Mouse (Mus musculus) limb, embryonic 13.5 days (tissue): ENCODE data around the gene Ywhaq. TPM values are rescaled to one million over a fixed set of nuclear protein-coding genes. Genes with fewer than 3 reads are reported as not detected.
A peak's percentile ranks its signal among the peaks of the same experiment; 100 is the strongest.

Experiments used
- ATAC-seq: fragments of 200-750 bp; cut with Nextera tagmentation; 2 replicates; pipeline ENCODE4 v1.8.0; 2017; ENCODE audit warnings: low read depth, moderate number of reproducible peaks, moderate TSS enrichment; ENCODE audit not compliant: low FRiP score
- H3K27ac ChIP-seq: fragments of 300-500 bp; sonication (generic); 2 replicates; pipeline ENCODE4 v1.5.1; 2015; ENCODE audit warnings: inconsistent platforms, mild to moderate bottlenecking, moderate library complexity
- H3K27me3 ChIP-seq: fragments of 300-500 bp; sonication (generic); 2 replicates; pipeline ENCODE4 v1.6.1; 2015; ENCODE audit warnings: mild to moderate bottlenecking, inconsistent platforms
- H3K36me3 ChIP-seq: fragments of 300-500 bp; sonication (generic); 2 replicates; pipeline ENCODE4 v1.6.1; 2015; ENCODE audit warnings: inconsistent platforms, mild to moderate bottlenecking, moderate library complexity
- H3K4me1 ChIP-seq: fragments of 300-500 bp; sonication (generic); 2 replicates; pipeline ENCODE4 v1.6.1; 2015; ENCODE audit warnings: inconsistent platforms
- H3K4me2 ChIP-seq: fragments of 300-500 bp; sonication (generic); replicated peaks from 2 replicates; pipeline ENCODE4 v1.6.1; 2015; ENCODE audit warnings: inconsistent platforms, mild to moderate bottlenecking, moderate library complexity
- H3K4me3 ChIP-seq: fragments of 300-500 bp; sonication (generic); 2 replicates; pipeline ENCODE4 v1.5.1; 2015; ENCODE audit warnings: moderate library complexity, mild to moderate bottlenecking, inconsistent platforms
- H3K9ac ChIP-seq: fragments of 300-500 bp; sonication (generic); 2 replicates; pipeline ENCODE4 v1.6.1; 2015; ENCODE audit warnings: mild to moderate bottlenecking, inconsistent platforms
- H3K9me3 ChIP-seq: fragments of 300-500 bp; sonication (generic); 2 replicates; pipeline ENCODE4 v1.6.1; 2016; ENCODE audit warnings: inconsistent platforms
- WGBS: fragments of 180-500 bp; shearing (Covaris S2); methylation state at CpG from one replicate; pipeline ENCODE4 v1.1.7; 2015; 5-methylcytosine and 5-hydroxymethylcytosine counted together
- polyA plus RNA-seq: library from polyadenylated mRNA; unstranded; fragments of >200 nt; fragmentation: Nextera tagmentation; extraction: Ambion mirVana; gene quantifications from 2 replicates; pipeline ENCODE4 v1.2.1, GENCODE M21; 2015

Ywhaq gene
- polyA plus RNA-seq, 1 experiment from 2014 or later: 725 TPM

GRCm38 (mm10) chr12:21431950-21432349 lies 14.5 kb upstream of the Ywhaq start:
- Histone ChIP-seq H3K9ac (no peak overlapping the region), H3K27me3 (no peaks in the 10 kb centered on the region), H3K4me2 (no peak overlapping the region), H3K27ac (no peak overlapping the region), H3K4me3 (no peak overlapping the region), H3K9me3 (no peaks in the 10 kb centered on the region; the same call in 1 of the 2 replicates), H3K4me1 (no peaks in the 10 kb centered on the region), H3K36me3 (no peaks in the 10 kb centered on the region)
- WGBS: 64% methylated on average over 8 of the region's 8 CpGs
- ATAC-seq: no peak

- Histone ChIP-seq H3K27ac (no peak overlapping the region), H3K4me3 (no peak overlapping the region), H3K9ac (no peak overlapping the region), H3K4me1 (peaks cover 2% of the 10 kb centered on the region; the same call in 1 of the 2 replicates), H3K36me3 (no peaks in the 10 kb centered on the region), H3K4me2 (no peak overlapping the region), H3K9me3 (no peaks in the 10 kb centered on the region; the same call in 1 of the 2 replicates), H3K27me3 (no peaks in the 10 kb centered on the region)
- WGBS: 67% methylated on average over 2 of the region's 2 CpGs
- ATAC-seq: no peak
Measured at GRCm38 (mm10) chr12:21431039-21431438, 13.6 kb upstream of the Ywhaq start.

- Histone ChIP-seq H3K9me3 (no peaks in the 10 kb centered on the region; the same call in 1 of the 2 replicates), H3K4me3 (no peak overlapping the region), H3K9ac (no peak overlapping the region), H3K4me1 (peaks cover 5% of the 10 kb centered on the region; the same call in 1 of the 2 replicates), H3K36me3 (no peaks in the 10 kb centered on the region), H3K27me3 (no peaks in the 10 kb centered on the region), H3K27ac (no peak overlapping the region), H3K4me2 (no peak overlapping the region)
- 49% methylated on average over 4 of the region's 4 CpGs for WGBS
- ATAC-seq: no peak
Measured at GRCm38 (mm10) chr12:21430140-21430539, 12.7 kb upstream of the Ywhaq start.

- no peaks in the 10 kb centered on the region for H3K36me3 ChIP-seq
- no peak overlapping the region for H3K27ac ChIP-seq
- H3K4me1 ChIP-seq: peaks cover 5% of the 10 kb centered on the region; the same call in 1 of the 2 replicates
- no peak for ATAC-seq
- no peak overlapping the region for H3K4me2 ChIP-seq
- no peaks in the 10 kb centered on the region for H3K9me3 ChIP-seq
- no peaks in the 10 kb centered on the region for H3K27me3 ChIP-seq
- no peak overlapping the region for H3K4me3 ChIP-seq
- no peak overlapping the region for H3K9ac ChIP-seq
- WGBS: 88% methylated on average over 1 of the region's 1 CpGs
Measured at GRCm38 (mm10) chr12:21429021-21429420, 11.6 kb upstream of the Ywhaq start.

GRCm38 (mm10) chr12:21426065-21426940 lies 8.9 kb upstream of the Ywhaq start:
- H3K9me3 ChIP-seq: no peaks in the 10 kb centered on the region
- no peaks in the 10 kb centered on the region for H3K27me3 ChIP-seq
- H3K27ac ChIP-seq: no peak overlapping the region
- peaks cover 5% of the 10 kb centered on the region; the same call in 1 of the 2 replicates for H3K4me1 ChIP-seq
- peak overlapping the region; percentile 22 for H3K4me3 ChIP-seq
- no peaks in the 10 kb centered on the region for H3K36me3 ChIP-seq
- H3K4me2 ChIP-seq: peak overlapping the region; percentile 50
- 0 out of 2 replicates have a peak overlapping the region, but pooled peaks have one; percentile 21 for H3K9ac ChIP-seq
- peak; percentile 44; the same call in 1 of the 2 replicates for ATAC-seq
- WGBS: 29% methylated on average over 16 of the region's 16 CpGs

- H3K27me3 ChIP-seq: no peaks in the 10 kb centered on the region
- H3K27ac ChIP-seq: no peak overlapping the region
- H3K9me3 ChIP-seq: no peaks in the 10 kb centered on the region
- peaks cover 5% of the 10 kb centered on the region; the same call in 1 of the 2 replicates for H3K4me1 ChIP-seq
- WGBS: 78% methylated on average over 7 of the region's 7 CpGs
- ATAC-seq: no peak
- H3K4me3 ChIP-seq: no peak overlapping the region
- H3K36me3 ChIP-seq: no peaks in the 10 kb centered on the region
- H3K4me2 ChIP-seq: no peak overlapping the region
- no peak overlapping the region for H3K9ac ChIP-seq
Measured at GRCm38 (mm10) chr12:21424683-21425082, 7.2 kb upstream of the Ywhaq start.

- Histone ChIP-seq H3K27ac (peak overlapping the region; percentile 79), H3K9ac (peak overlapping the region; percentile 68), H3K4me2 (peak overlapping the region; percentile 67), H3K27me3 (no peaks in the 10 kb centered on the region), H3K36me3 (peaks cover 22% of the 10 kb centered on the region), H3K4me3 (peak overlapping the region; percentile 89), H3K9me3 (peaks cover 4% of the 10 kb centered on the region; the same call in 1 of the 2 replicates), H3K4me1 (peaks cover 18% of the 10 kb centered on the region)
- 38% methylated on average over 10 of the region's 11 CpGs for WGBS
- ATAC-seq: no peak
Measured at GRCm38 (mm10) chr12:21418621-21419131, 1.2 kb upstream of the Ywhaq start.

GRCm38 (mm10) chr12:21418083-21418482 lies 646 bp upstream of the Ywhaq start:
- Histone ChIP-seq H3K27ac (peak overlapping the region; percentile 79), H3K4me1 (peaks cover 18% of the 10 kb centered on the region), H3K4me2 (peak overlapping the region; percentile 67), H3K9me3 (peaks cover 9% of the 10 kb centered on the region; the same call in 1 of the 2 replicates), H3K27me3 (no peaks in the 10 kb centered on the region), H3K4me3 (peak overlapping the region; percentile 89), H3K36me3 (peaks cover 28% of the 10 kb centered on the region), H3K9ac (peak overlapping the region; percentile 68)
- ATAC-seq: no peak
- WGBS: 5% methylated on average over 10 of the region's 10 CpGs

GRCm38 (mm10) chr12:21416506-21416905 lies 931 bp downstream of the Ywhaq start:
- H3K36me3 ChIP-seq: peaks cover 43% of the 10 kb centered on the region
- no peak for ATAC-seq
- WGBS: under 1% methylated on average over 14 of the region's 15 CpGs
- peak overlapping the region; percentile 89 for H3K4me3 ChIP-seq
- H3K4me2 ChIP-seq: peak overlapping the region; percentile 81
- H3K9me3 ChIP-seq: peaks cover 23% of the 10 kb centered on the region
- H3K27ac ChIP-seq: no peak overlapping the region; the same call in 1 of the 2 replicates
- H3K4me1 ChIP-seq: peaks cover 18% of the 10 kb centered on the region
- H3K27me3 ChIP-seq: no peaks in the 10 kb centered on the region
- peak overlapping the region; percentile 97 for H3K9ac ChIP-seq

GRCm38 (mm10) chr12:21410620-21411019 lies 6.8 kb downstream of the Ywhaq start:
- Histone ChIP-seq H3K36me3 (peaks cover 90% of the 10 kb centered on the region), H3K27ac (no peak overlapping the region), H3K9ac (no peak overlapping the region), H3K4me3 (no peak overlapping the region), H3K4me2 (no peak overlapping the region), H3K9me3 (peaks cover 51% of the 10 kb centered on the region), H3K27me3 (no peaks in the 10 kb centered on the region), H3K4me1 (peaks cover 9% of the 10 kb centered on the region)
- no peak for ATAC-seq
- WGBS: 96% methylated on average over 2 of the region's 2 CpGs

GRCm38 (mm10) chr12:21409651-21410050 lies 7.8 kb downstream of the Ywhaq start:
- ATAC-seq: no peak
- Histone ChIP-seq H3K36me3 (peaks cover 89% of the 10 kb centered on the region), H3K4me1 (no peaks in the 10 kb centered on the region), H3K9me3 (peaks cover 46% of the 10 kb centered on the region), H3K4me2 (no peak overlapping the region), H3K27ac (no peak overlapping the region), H3K4me3 (no peak overlapping the region), H3K9ac (no peak overlapping the region), H3K27me3 (no peaks in the 10 kb centered on the region)
- 97% methylated on average over 3 of the region's 3 CpGs for WGBS

GRCm38 (mm10) chr12:21408789-21409367 lies 8.6 kb downstream of the Ywhaq start:
- H3K27ac ChIP-seq: no peak overlapping the region
- H3K4me1 ChIP-seq: no peaks in the 10 kb centered on the region
- no peak overlapping the region for H3K4me3 ChIP-seq
- H3K9ac ChIP-seq: no peak overlapping the region
- 94% methylated on average over 2 of the region's 2 CpGs for WGBS
- H3K27me3 ChIP-seq: no peaks in the 10 kb centered on the region
- peaks cover 84% of the 10 kb centered on the region for H3K36me3 ChIP-seq
- no peak for ATAC-seq
- peaks cover 46% of the 10 kb centered on the region for H3K9me3 ChIP-seq
- no peak overlapping the region for H3K4me2 ChIP-seq
